Mouse (Mus musculus) hindbrain, embryonic 15.5 days (tissue): ENCODE measurements at regions not wholly inside any gene's neighbourhood (a gene's known extent, or its start where the extent isn't known, plus 50 kb on each side); places are given as distances from the start of the nearest gene placed in this dataset.

Source experiments
- ATAC-seq: fragments of 200-750 bp; cut with Nextera tagmentation; 2 replicates; pipeline ENCODE4 v1.8.0; 2017; ENCODE audit warnings: low read depth, moderate number of reproducible peaks, moderate TSS enrichment; ENCODE audit not compliant: low FRiP score
- H3K27ac ChIP-seq: fragments of 300-500 bp; sonication (generic); replicated peaks from 2 replicates; pipeline ENCODE4 v1.5.1; 2015; ENCODE audit warnings: mild to moderate bottlenecking, inconsistent platforms
- H3K27me3 ChIP-seq: fragments of 300-500 bp; sonication (generic); 2 replicates; pipeline ENCODE4 v1.6.1; 2015; ENCODE audit warnings: control low read depth, inconsistent platforms
- H3K36me3 ChIP-seq: fragments of 300-500 bp; sonication (generic); 2 replicates; pipeline ENCODE4 v1.6.1; 2015; ENCODE audit warnings: control low read depth, inconsistent platforms
- H3K4me1 ChIP-seq: fragments of 300-500 bp; sonication (generic); replicated peaks from 2 replicates; pipeline ENCODE4 v1.6.1; 2015; ENCODE audit warnings: control low read depth, inconsistent platforms
- H3K4me2 ChIP-seq: fragments of 300-500 bp; sonication (generic); 2 replicates; pipeline ENCODE4 v1.6.1; 2015; ENCODE audit warnings: moderate library complexity, mild to moderate bottlenecking, inconsistent platforms
- H3K4me3 ChIP-seq: fragments of 300-500 bp; sonication (generic); 2 replicates; pipeline ENCODE4 v1.5.1; 2015; ENCODE audit warnings: mild to moderate bottlenecking, inconsistent platforms
- H3K9ac ChIP-seq: fragments of 300-500 bp; sonication (generic); 2 replicates; pipeline ENCODE4 v1.6.1; 2015; ENCODE audit warnings: inconsistent platforms
- H3K9me3 ChIP-seq: fragments of 300-500 bp; sonication (generic); 2 replicates; pipeline ENCODE4 v1.6.1; 2016; ENCODE audit warnings: control low read depth, inconsistent platforms
- WGBS: fragments of 180-500 bp; shearing (Covaris S2); methylation state at CpG from one replicate; pipeline ENCODE4 v1.1.7; 2015; 5-methylcytosine and 5-hydroxymethylcytosine counted together

- no peak for ATAC-seq
- no peaks in the 10 kb centered on the region for H3K9me3 ChIP-seq
- no peaks in the 10 kb centered on the region for H3K36me3 ChIP-seq
- 65% methylated on average over 7 of the region's 7 CpGs for WGBS
- no peaks in the 10 kb centered on the region for H3K27me3 ChIP-seq
- H3K9ac ChIP-seq = no peak overlapping the region
- H3K27ac ChIP-seq = no peak overlapping the region
- H3K4me3 ChIP-seq = no peak overlapping the region
- H3K4me2 ChIP-seq = no peak overlapping the region
- H3K4me1 ChIP-seq = no peaks in the 10 kb centered on the region
Observed at GRCm38 (mm10) chr15:69350053-69350739, 2849.5 kb upstream of the Lrrc6 start.

- WGBS = 85% methylated on average over 1 of the region's 1 CpGs
- H3K36me3 ChIP-seq = no peaks in the 10 kb centered on the region
- no peak overlapping the region for H3K4me2 ChIP-seq
- no peak overlapping the region for H3K9ac ChIP-seq
- no peaks in the 10 kb centered on the region for H3K4me1 ChIP-seq
- no peaks in the 10 kb centered on the region for H3K27me3 ChIP-seq
- ATAC-seq = no peak
- H3K9me3 ChIP-seq = no peaks in the 10 kb centered on the region
- H3K4me3 ChIP-seq = no peak overlapping the region
- no peak overlapping the region for H3K27ac ChIP-seq
Observed at GRCm38 (mm10) chr15:69346065-69346464, 2845.4 kb upstream of the Lrrc6 start.

- 48% methylated on average over 2 of the region's 2 CpGs for WGBS
- no peak overlapping the region for H3K4me2 ChIP-seq
- no peak for ATAC-seq
Observed at GRCm38 (mm10) chr15:69342759-69343158, 2842.0 kb upstream of the Lrrc6 start.

GRCm38 (mm10) chr15:69336491-69336890 lies 2835.8 kb upstream of the Lrrc6 start:
- H3K27ac ChIP-seq = no peak overlapping the region
- no peak overlapping the region for H3K9ac ChIP-seq
- no peaks in the 10 kb centered on the region for H3K36me3 ChIP-seq
- ATAC-seq = no peak
- WGBS = 73% methylated on average over 2 of the region's 2 CpGs
- no peak overlapping the region for H3K4me2 ChIP-seq
- H3K4me1 ChIP-seq = no peaks in the 10 kb centered on the region
- H3K27me3 ChIP-seq = no peaks in the 10 kb centered on the region
- H3K9me3 ChIP-seq = no peaks in the 10 kb centered on the region
- H3K4me3 ChIP-seq = no peak overlapping the region

More at GRCm38 (mm10) chr15:69342759-69343158, 2842.0 kb upstream of the Lrrc6 start:
- Histone ChIP-seq H3K27me3 (no peaks in the 10 kb centered on the region), H3K4me1 (no peaks in the 10 kb centered on the region), H3K27ac (no peak overlapping the region), H3K36me3 (no peaks in the 10 kb centered on the region), H3K9ac (no peak overlapping the region), H3K9me3 (no peaks in the 10 kb centered on the region), H3K4me3 (no peak overlapping the region)

GRCm38 (mm10) chr15:69326537-69326936 lies 2825.8 kb upstream of the Lrrc6 start:
- ATAC-seq = no peak
- Histone ChIP-seq H3K27ac (no peak overlapping the region), H3K9me3 (no peaks in the 10 kb centered on the region), H3K4me1 (no peaks in the 10 kb centered on the region), H3K27me3 (no peaks in the 10 kb centered on the region), H3K4me2 (no peak overlapping the region), H3K9ac (no peak overlapping the region), H3K36me3 (no peaks in the 10 kb centered on the region), H3K4me3 (no peak overlapping the region)

GRCm38 (mm10) chr15:69303100-69303499 lies 2802.4 kb upstream of the Lrrc6 start:
- 82% methylated on average over 5 of the region's 5 CpGs for WGBS
- Histone ChIP-seq H3K4me2 (no peak overlapping the region), H3K9ac (no peak overlapping the region), H3K4me1 (no peaks in the 10 kb centered on the region), H3K9me3 (no peaks in the 10 kb centered on the region), H3K27ac (no peak overlapping the region), H3K4me3 (no peak overlapping the region), H3K36me3 (no peaks in the 10 kb centered on the region), H3K27me3 (no peaks in the 10 kb centered on the region)
- ATAC-seq = no peak

GRCm38 (mm10) chr15:69291273-69291672 lies 2790.6 kb upstream of the Lrrc6 start:
- H3K9me3 ChIP-seq = no peaks in the 10 kb centered on the region
- H3K4me2 ChIP-seq = no peak overlapping the region
- no peaks in the 10 kb centered on the region for H3K27me3 ChIP-seq
- H3K4me1 ChIP-seq = no peaks in the 10 kb centered on the region
- H3K36me3 ChIP-seq = no peaks in the 10 kb centered on the region
- no peak for ATAC-seq
- no peak overlapping the region for H3K4me3 ChIP-seq
- H3K27ac ChIP-seq = no peak overlapping the region
- H3K9ac ChIP-seq = no peak overlapping the region
- WGBS = 61% methylated on average over 1 of the region's 1 CpGs

GRCm38 (mm10) chr15:69275546-69276255 lies 2775.0 kb upstream of the Lrrc6 start:
- Histone ChIP-seq H3K27me3 (no peaks in the 10 kb centered on the region), H3K4me1 (no peaks in the 10 kb centered on the region), H3K36me3 (no peaks in the 10 kb centered on the region), H3K4me2 (no peak overlapping the region), H3K9me3 (no peaks in the 10 kb centered on the region), H3K9ac (no peak overlapping the region), H3K4me3 (no peak overlapping the region), H3K27ac (no peak overlapping the region)
- no peak for ATAC-seq

- 61% methylated on average over 8 of the region's 8 CpGs for WGBS
- ATAC-seq = no peak
- Histone ChIP-seq H3K4me2 (no peak overlapping the region), H3K4me1 (no peaks in the 10 kb centered on the region), H3K27ac (no peak overlapping the region), H3K9ac (no peak overlapping the region), H3K36me3 (no peaks in the 10 kb centered on the region), H3K4me3 (no peak overlapping the region), H3K9me3 (no peaks in the 10 kb centered on the region), H3K27me3 (no peaks in the 10 kb centered on the region)
Observed at GRCm38 (mm10) chr15:69274225-69274766, 2773.6 kb upstream of the Lrrc6 start.

- no peaks in the 10 kb centered on the region for H3K36me3 ChIP-seq
- 95% methylated on average over 1 of the region's 1 CpGs for WGBS
- H3K9ac ChIP-seq = no peak overlapping the region
Observed at GRCm38 (mm10) chr15:69273518-69273917, 2772.8 kb upstream of the Lrrc6 start.

GRCm38 (mm10) chr15:69261940-69262339 lies 2761.2 kb upstream of the Lrrc6 start:
- Histone ChIP-seq H3K4me1 (no peaks in the 10 kb centered on the region), H3K9me3 (no peaks in the 10 kb centered on the region), H3K36me3 (no peaks in the 10 kb centered on the region), H3K4me3 (no peak overlapping the region), H3K4me2 (no peak overlapping the region), H3K27ac (no peak overlapping the region), H3K9ac (no peak overlapping the region), H3K27me3 (no peaks in the 10 kb centered on the region)
- no peak for ATAC-seq
- WGBS = 100% methylated on average over 1 of the region's 1 CpGs

More at GRCm38 (mm10) chr15:69273518-69273917, 2772.8 kb upstream of the Lrrc6 start:
- no peaks in the 10 kb centered on the region for H3K4me1 ChIP-seq
- no peak overlapping the region for H3K4me2 ChIP-seq
- H3K4me3 ChIP-seq = no peak overlapping the region
- H3K27me3 ChIP-seq = no peaks in the 10 kb centered on the region
- ATAC-seq = no peak
- no peak overlapping the region for H3K27ac ChIP-seq
- no peaks in the 10 kb centered on the region for H3K9me3 ChIP-seq

GRCm38 (mm10) chr15:69257161-69257778 lies 2756.6 kb upstream of the Lrrc6 start:
- Histone ChIP-seq H3K36me3 (no peaks in the 10 kb centered on the region), H3K4me3 (no peak overlapping the region), H3K27me3 (no peaks in the 10 kb centered on the region), H3K4me1 (no peaks in the 10 kb centered on the region), H3K27ac (no peak overlapping the region), H3K9me3 (no peaks in the 10 kb centered on the region), H3K4me2 (no peak overlapping the region), H3K9ac (no peak overlapping the region)
- ATAC-seq = no peak
- 67% methylated on average over 3 of the region's 3 CpGs for WGBS
